Mouse (Mus musculus): ENCODE measurements around the gene Zfp2. TPM values are rescaled to one million over a fixed set of nuclear protein-coding genes. Genes with fewer than 3 reads are reported as not detected.

The Zfp2 gene
- total and polyA plus RNA-seq, 2 experiments: 1.1 to 5.1 TPM

DNA sequence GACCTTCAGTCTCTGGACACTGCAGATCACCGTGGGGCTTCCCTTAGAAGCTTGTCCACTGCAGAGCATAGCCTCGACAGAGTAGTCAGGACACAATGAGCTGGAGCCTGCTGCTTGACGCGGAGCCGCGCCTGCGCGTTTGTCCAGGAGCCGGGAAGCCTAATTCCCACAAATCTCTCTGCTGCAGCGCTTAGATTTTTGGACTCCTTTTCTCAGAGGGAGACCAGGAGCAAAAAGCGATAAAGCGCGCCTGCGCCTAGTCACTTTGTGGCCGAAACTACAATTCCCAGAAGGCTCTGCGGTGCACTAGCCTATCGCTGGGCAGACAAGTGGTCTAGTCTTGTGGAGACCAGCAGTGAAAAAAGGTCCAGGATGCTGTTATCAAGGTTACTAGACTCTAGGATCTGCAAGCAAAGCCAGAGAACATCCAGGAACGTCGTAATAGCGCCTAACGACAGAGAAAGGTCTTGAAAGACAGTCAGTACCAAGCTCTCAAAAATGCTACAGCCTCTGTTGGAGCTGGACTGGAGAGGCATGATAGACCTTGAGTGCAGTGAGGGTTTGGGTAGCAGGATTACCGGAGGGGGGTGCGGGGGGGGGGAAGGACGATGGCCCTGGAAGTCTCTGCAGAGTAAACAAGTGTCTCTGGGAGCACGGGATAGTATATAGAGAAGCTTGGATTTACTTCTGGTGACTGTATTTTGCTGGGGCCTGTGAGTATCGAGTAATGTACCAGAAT, 28.4 kb downstream of the Zfp2 start, which contains the start of gene Zfp454:
TSS of gene Zfp454 (minus strand) at position 262 of the 739 bp plus-strand sequence.
- H3K9ac ChIP-seq (ENCODE audit: low read depth, low read length): peak within 1 kb of the TSS; percentile 47
- H3K27ac ChIP-seq (replicated peaks; ENCODE audit: insufficient read depth, low read depth, low read length): no peak within 1 kb of the TSS
- no peaks in the 10 kb centered on the region for H3K4me1 ChIP-seq (ENCODE audit: control insufficient read depth, insufficient read depth, low read length)
- TF ChIP-seq CTCF (IDR thresholded peaks at IDR 0.05; ENCODE audit: low read depth, low read length) (no peak), POLR2A (IDR thresholded peaks at IDR 0.05; ENCODE audit: extremely low read depth, insufficient read depth, low read length) (no peak)
- peak; percentile 89 for DNase-seq (ENCODE audit: extremely low read depth, low read depth, low spot score)
- no peaks in the 10 kb centered on the region for H3K79me2 ChIP-seq (ENCODE audit: control insufficient read depth, insufficient read depth, low read length)
- H3K27me3 ChIP-seq (ENCODE audit: control insufficient read depth, insufficient read depth, low read length): no peaks in the 10 kb centered on the region
- WGBS: 6% methylated on average over 26 of the region's 26 CpGs
- H3K4me3 ChIP-seq (ENCODE audit: insufficient read depth, low read depth, low read length): peak within 1 kb of the TSS; percentile 17
- no peaks in the 10 kb centered on the region for H3K36me3 ChIP-seq (ENCODE audit: control insufficient read depth, insufficient read depth, low read length)

DNA sequence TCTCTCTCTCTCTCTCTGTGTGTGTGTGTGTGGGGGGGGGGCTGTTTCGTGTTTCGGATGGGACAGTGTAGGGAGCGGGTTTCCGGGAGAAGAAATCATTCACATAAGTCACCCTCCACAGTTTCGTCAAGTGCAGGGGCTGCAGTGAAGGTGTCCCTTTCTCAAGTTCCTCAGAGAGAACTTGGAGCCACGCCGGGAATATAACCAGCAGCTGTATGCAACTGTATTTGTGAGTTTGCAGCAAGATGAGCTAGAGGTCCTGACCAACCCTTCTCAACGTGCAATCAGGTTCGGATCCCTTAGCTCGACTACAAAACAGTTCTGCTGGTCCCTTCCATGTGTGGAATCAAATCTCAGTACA, 29.1 kb downstream of the Zfp2 start:
- peak overlapping the region; percentile 47 for H3K9ac ChIP-seq (ENCODE audit: low read depth, low read length)
- H3K4me1 ChIP-seq (ENCODE audit: control insufficient read depth, insufficient read depth, low read length): no peaks in the 10 kb centered on the region
- TF ChIP-seq POLR2A (IDR thresholded peaks at IDR 0.05; ENCODE audit: extremely low read depth, insufficient read depth, low read length): no peak
- H3K27ac ChIP-seq (replicated peaks; ENCODE audit: insufficient read depth, low read depth, low read length): no peak overlapping the region
- H3K79me2 ChIP-seq (ENCODE audit: control insufficient read depth, insufficient read depth, low read length): no peaks in the 10 kb centered on the region
- no peak for DNase-seq (ENCODE audit: extremely low read depth, low read depth, low spot score)
- peak overlapping the region; percentile 17; the same call in 1 of the 2 replicates for H3K4me3 ChIP-seq (ENCODE audit: insufficient read depth, low read depth, low read length)
- no peaks in the 10 kb centered on the region for H3K36me3 ChIP-seq (ENCODE audit: control insufficient read depth, insufficient read depth, low read length)
- no peaks in the 10 kb centered on the region for H3K27me3 ChIP-seq (ENCODE audit: control insufficient read depth, insufficient read depth, low read length)
- WGBS: 39% methylated on average over 10 of the region's 10 CpGs

DNA sequence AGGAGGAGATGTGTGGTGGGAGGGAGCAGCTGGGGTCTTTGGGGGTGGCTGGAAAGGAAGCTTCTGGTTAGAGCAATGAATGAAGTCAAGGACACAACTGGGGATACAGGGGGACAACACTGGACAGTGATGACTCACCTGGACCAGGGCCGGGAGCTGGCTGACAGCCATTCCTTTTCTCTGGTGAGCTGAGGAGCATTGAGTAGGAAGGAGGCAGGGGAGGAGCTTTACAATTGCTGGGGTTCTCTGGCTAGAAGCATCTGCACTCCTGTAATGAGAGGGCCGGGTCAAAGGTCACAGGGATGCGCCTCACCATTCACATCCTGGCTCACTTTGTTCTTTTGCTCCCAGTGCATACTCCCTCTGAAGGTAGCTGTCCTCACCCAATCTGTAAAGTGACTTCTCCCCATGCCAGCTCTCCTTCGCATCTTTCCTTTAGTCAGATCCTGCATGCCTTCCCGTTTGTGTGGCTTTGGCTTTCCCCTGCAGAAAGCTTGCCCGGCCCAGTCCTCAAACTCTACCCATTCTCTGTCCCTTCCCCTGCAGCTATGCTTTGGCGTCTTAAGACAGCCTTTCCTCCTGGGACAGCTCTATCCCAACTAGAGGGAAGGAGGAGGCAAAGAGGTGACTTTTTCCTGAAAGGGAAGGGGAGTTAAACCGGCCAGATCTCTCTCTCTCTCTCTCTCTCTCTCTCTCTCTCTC, 29.6 kb downstream of the Zfp2 start:
- Histone ChIP-seq H3K27ac (replicated peaks; ENCODE audit: insufficient read depth, low read depth, low read length) (no peak overlapping the region), H3K79me2 (ENCODE audit: control insufficient read depth, insufficient read depth, low read length) (no peaks in the 10 kb centered on the region), H3K36me3 (ENCODE audit: control insufficient read depth, insufficient read depth, low read length) (no peaks in the 10 kb centered on the region), H3K4me1 (ENCODE audit: control insufficient read depth, insufficient read depth, low read length) (no peaks in the 10 kb centered on the region), H3K4me3 (ENCODE audit: insufficient read depth, low read depth, low read length) (no peak overlapping the region), H3K27me3 (ENCODE audit: control insufficient read depth, insufficient read depth, low read length) (no peaks in the 10 kb centered on the region), H3K9ac (ENCODE audit: low read depth, low read length) (no peak overlapping the region)
- TF ChIP-seq POLR2A (IDR thresholded peaks at IDR 0.05; ENCODE audit: extremely low read depth, insufficient read depth, low read length) (no peak), CTCF (IDR thresholded peaks at IDR 0.05; ENCODE audit: low read depth, low read length) (no peak)
- WGBS: 72% methylated on average over 8 of the region's 8 CpGs
- DNase-seq (ENCODE audit: extremely low read depth, low read depth, low spot score): no peak

DNA sequence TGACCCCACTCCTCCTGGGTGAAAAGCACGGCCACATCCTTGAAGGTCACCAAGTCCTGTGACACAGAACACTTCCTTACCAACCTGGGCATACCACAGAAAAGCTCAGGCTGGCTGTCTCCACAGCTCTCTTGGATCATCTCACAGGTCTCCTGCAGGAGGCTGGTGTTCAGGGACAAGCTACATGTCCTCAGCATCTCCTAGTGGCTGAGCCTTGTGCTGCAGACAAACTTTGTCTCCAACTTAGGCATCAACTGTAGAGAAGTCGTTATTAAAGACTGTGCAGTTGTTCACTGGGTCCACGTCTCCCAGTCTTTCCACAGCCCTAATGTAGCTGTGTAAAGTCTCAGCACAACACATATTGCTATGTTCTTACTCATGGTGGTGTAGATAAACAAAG, 32.2 kb downstream of the Zfp2 start:
- DNase-seq (ENCODE audit: extremely low read depth, low read depth, low spot score): no peak
- H3K27ac ChIP-seq (replicated peaks; ENCODE audit: insufficient read depth, low read depth, low read length): no peak overlapping the region
- WGBS: 71% methylated on average over 3 of the region's 3 CpGs
- TF ChIP-seq POLR2A (IDR thresholded peaks at IDR 0.05; ENCODE audit: extremely low read depth, insufficient read depth, low read length) (no peak), CTCF (IDR thresholded peaks at IDR 0.05; ENCODE audit: low read depth, low read length) (no peak)
- H3K79me2 ChIP-seq (ENCODE audit: control insufficient read depth, insufficient read depth, low read length): no peaks in the 10 kb centered on the region
- H3K27me3 ChIP-seq (ENCODE audit: control insufficient read depth, insufficient read depth, low read length): no peaks in the 10 kb centered on the region
- no peak overlapping the region for H3K4me3 ChIP-seq (ENCODE audit: insufficient read depth, low read depth, low read length)
- no peaks in the 10 kb centered on the region for H3K36me3 ChIP-seq (ENCODE audit: control insufficient read depth, insufficient read depth, low read length)
- H3K4me1 ChIP-seq (ENCODE audit: control insufficient read depth, insufficient read depth, low read length): no peaks in the 10 kb centered on the region
- no peak overlapping the region for H3K9ac ChIP-seq (ENCODE audit: low read depth, low read length)

DNA sequence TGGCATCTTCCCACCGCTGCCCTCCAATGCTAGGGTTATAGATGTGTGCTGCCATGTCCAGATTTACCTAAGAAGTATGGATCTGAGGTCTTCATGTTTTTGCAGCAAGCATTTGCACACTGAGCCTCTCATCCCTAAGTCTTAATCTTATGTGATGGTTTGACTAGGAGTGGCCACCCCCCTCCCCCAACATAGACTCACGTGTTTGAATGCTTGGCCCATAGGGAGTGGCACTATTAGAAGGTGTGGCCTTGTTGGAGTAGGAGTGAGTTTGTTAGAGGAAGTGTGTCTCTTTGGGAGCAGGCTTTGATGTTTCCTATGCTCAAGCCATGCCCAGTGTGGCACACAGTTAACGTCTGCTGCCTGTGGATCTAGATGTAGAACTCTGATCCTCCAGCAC, 37.3 kb downstream of the Zfp2 start:
- Histone ChIP-seq H3K4me1 (ENCODE audit: control insufficient read depth, insufficient read depth, low read length) (no peaks in the 10 kb centered on the region), H3K79me2 (ENCODE audit: control insufficient read depth, insufficient read depth, low read length) (no peaks in the 10 kb centered on the region), H3K27ac (replicated peaks; ENCODE audit: insufficient read depth, low read depth, low read length) (no peak overlapping the region), H3K9ac (ENCODE audit: low read depth, low read length) (no peak overlapping the region), H3K36me3 (ENCODE audit: control insufficient read depth, insufficient read depth, low read length) (peaks cover 8% of the 10 kb centered on the region), H3K27me3 (ENCODE audit: control insufficient read depth, insufficient read depth, low read length) (no peaks in the 10 kb centered on the region), H3K4me3 (ENCODE audit: insufficient read depth, low read depth, low read length) (no peak overlapping the region)
- TF ChIP-seq CTCF (IDR thresholded peaks at IDR 0.05; ENCODE audit: low read depth, low read length) (no peak), POLR2A (IDR thresholded peaks at IDR 0.05; ENCODE audit: extremely low read depth, insufficient read depth, low read length) (no peak)
- WGBS: 89% methylated on average over 3 of the region's 3 CpGs
- no peak for DNase-seq (ENCODE audit: extremely low read depth, low read depth, low spot score)

All from liver, adult 2 months (tissue).